Mouse (Mus musculus) CD4-positive helper T cell, adult 2 months (primary cell): Measurements from ENCODE around the gene Olfr573-ps1.

Experiments used
- DNase-seq: peaks from one replicate; pipeline ENCODE4 v3.0.0-alpha.2; 2012; ENCODE audit warnings: low read depth, missing footprints, low spot score

The Olfr573-ps1 gene

GRCm38 (mm10) chr7:102942475-102942874, at the start of gene Olfr573-ps1:
Olfr573-ps1 (minus strand) TSS chr7:102942575.
- DNase-seq, result no peak

GRCm38 (mm10) chr7:102989224-102989623, 46.8 kb upstream of the Olfr573-ps1 start, which contains the start of gene Olfr578:
Olfr578 (minus strand) TSS chr7:102989324.
- no peak for DNase-seq

GRCm38 (mm10) chr7:102975843-102976242, 33.5 kb upstream of the Olfr573-ps1 start, which contains the start of gene Olfr577:
Olfr577 (minus strand) TSS chr7:102975943.
- no peak for DNase-seq

GRCm38 (mm10) chr7:102974399-102974798, 32.0 kb upstream of the Olfr573-ps1 start:
- no peak for DNase-seq

GRCm38 (mm10) chr7:102962360-102962759, 20.0 kb upstream of the Olfr573-ps1 start, which contains the start of gene Olfr576:
Olfr576 (plus strand) TSS chr7:102962660.
- DNase-seq, result no peak

GRCm38 (mm10) chr7:102958593-102958992, 16.2 kb upstream of the Olfr573-ps1 start, which contains the start of gene Olfr575:
Olfr575 (minus strand) TSS chr7:102958775.
- no peak for DNase-seq

DNA sequence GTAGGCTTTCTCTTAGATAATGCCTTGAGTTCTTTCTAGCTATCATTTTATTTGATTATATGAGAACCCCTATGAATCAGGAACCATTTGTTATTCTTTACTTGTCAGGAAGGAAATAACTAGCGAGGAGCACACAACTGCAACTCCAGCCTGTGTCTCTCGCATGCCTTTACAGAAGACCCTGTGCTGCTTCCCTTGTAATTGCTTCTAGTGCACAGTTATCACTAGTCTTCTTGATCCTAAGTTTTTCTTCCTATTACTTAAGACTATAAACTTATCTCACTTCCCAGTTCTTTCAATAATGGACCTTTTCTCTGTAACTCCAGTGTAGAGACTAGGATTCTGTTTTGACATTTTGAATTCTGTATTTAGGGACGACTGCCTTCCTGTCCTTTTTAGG, 15.8 kb upstream of the Olfr573-ps1 start:
- no peak for DNase-seq

DNA sequence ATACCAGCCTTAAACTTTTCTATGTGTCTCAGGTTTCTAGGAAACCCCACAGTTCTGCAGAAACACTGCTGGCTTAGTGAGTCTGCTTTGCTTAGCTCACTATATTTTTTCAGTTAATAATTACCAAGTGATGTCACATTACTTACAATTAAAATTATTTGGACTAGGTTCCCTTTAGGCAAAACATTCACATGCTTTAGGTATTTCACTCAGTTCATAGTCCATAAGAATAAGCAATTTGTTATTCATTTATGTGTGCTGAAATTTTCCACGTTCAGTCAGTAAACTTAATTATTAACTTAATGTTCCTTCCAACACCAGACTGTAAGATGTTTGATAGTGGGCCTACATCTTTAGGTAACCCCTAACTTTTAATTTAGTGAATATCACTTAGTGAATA, 8.4 kb upstream of the Olfr573-ps1 start:
- no peak for DNase-seq

DNA sequence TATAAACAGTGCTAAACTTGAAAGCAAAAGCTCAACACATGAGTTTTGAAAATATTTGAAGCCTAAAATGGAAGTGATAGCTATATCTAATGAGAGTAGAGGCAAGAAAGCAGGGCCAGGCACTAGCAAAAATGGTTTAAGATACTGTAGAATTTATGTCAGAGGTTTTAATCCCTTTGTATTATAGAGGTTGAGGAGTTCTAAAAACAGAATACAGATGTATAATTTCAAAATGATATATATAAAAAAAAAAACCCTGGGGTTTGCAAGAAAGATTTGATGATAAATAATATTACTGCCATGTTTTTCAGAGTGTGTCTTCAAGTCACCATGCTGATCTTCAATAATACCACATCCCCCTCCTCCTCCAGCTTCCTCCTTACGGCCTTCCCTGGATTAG, 5.8 kb upstream of the Olfr573-ps1 start, which contains the start of gene Olfr574:
TSS of gene Olfr574 (plus strand) at position 301 of the 400 bp plus-strand sequence.
- no peak for DNase-seq

DNA sequence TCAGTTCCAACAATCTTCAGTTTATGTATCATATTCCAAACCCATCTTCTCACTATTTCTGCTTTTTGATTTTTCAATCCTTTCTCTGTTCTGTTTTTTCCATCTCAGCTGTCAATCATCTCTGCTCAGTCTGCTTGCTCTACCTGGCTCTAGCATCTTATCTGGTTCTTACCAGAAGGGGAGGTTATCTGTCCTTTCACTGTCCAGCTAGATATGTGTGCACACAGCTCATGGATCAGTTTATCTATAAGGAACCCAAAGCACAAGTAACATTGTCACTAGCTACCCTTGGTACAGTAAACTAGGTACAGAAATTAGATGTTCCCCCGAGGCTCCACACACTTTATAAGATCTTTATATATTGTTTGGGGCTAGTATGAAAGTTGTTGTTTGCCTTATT, 1.0 kb upstream of the Olfr573-ps1 start:
- DNase-seq, result no peak

GRCm38 (mm10) chr7:102927105-102927504, 15.3 kb downstream of the Olfr573-ps1 start:
- no peak for DNase-seq

GRCm38 (mm10) chr7:102924109-102924508, 18.3 kb downstream of the Olfr573-ps1 start, which contains the start of gene Olfr572:
Olfr572 (plus strand) TSS chr7:102924409.
- no peak for DNase-seq

DNA sequence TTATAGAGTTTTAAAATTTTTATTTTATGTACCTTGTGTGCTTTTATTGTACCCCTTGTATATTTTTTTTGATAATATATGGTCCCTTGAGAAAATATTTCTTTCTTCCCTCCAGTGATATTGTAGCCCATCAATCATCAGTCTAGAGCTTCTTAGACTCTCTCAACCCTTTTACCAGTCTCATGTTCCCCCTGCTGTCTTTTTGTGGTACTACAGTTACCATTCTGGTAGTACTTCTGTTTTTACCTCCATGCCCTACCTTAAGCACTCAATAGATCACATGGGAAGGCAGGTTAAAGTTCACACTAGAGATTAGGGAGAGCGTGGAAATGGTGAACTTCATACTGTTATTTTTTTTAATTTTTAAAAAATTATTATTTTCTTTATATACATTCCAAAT, 22.7 kb downstream of the Olfr573-ps1 start:
- peak; percentile 37 for DNase-seq

GRCm38 (mm10) chr7:102917032-102917875, 25.1 kb downstream of the Olfr573-ps1 start, which contains the start of gene Olfr571:
Olfr571 (minus strand) TSS chr7:102917536.
- DNase-seq, result peak; percentile 1

DNA sequence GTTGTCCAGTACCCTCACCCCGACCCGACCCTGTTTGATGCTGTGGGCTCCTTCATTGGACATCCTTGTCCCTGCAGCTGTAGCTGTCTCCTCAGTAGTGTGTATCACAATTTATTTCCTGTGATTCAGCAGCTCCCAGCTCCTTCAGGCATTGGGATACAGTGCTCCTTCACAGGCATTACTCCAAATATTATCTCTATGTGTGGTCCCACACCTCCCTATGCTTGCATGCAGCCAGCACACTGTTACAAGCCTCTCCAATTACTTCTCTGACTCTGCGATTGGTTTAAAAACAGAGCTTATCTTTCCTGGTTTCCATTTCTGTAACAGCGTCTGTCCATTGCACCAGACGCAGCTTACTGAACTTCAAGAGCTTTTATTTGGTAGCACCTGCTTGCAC, 26.0 kb downstream of the Olfr573-ps1 start:
- DNase-seq, result no peak

- DNase-seq, result no peak
These were observed 27.1 kb downstream of the Olfr573-ps1 start for GRCm38 (mm10) chr7:102915261-102915660.
